Mouse (Mus musculus) limb, embryonic 12.5 days (tissue): ENCODE measurements around the gene Cmklr1. TPM values are rescaled to one million over a fixed set of nuclear protein-coding genes. Genes with fewer than 3 reads are reported as not detected.

Experiments
- ATAC-seq: fragments of 200-750 bp; cut with Nextera tagmentation; 2 replicates; pipeline ENCODE4 v1.8.0; 2017; ENCODE audit warnings: low read depth, moderate TSS enrichment; ENCODE audit not compliant: insufficient number of reproducible peaks, insufficient read depth, low FRiP score, low TSS enrichment
- H3K27ac ChIP-seq: fragments of 300-500 bp; sonication (generic); 2 replicates; pipeline ENCODE4 v1.5.1; 2016; ENCODE audit warnings: mild to moderate bottlenecking, moderate library complexity
- H3K27me3 ChIP-seq: fragments of 300-500 bp; sonication (generic); 2 replicates; pipeline ENCODE4 v1.6.1; 2016; ENCODE audit warnings: mild to moderate bottlenecking, moderate library complexity
- H3K36me3 ChIP-seq: fragments of 300-500 bp; sonication (generic); 2 replicates; pipeline ENCODE4 v1.6.1; 2016; ENCODE audit warnings: mild to moderate bottlenecking, moderate library complexity
- H3K4me1 ChIP-seq: fragments of 300-500 bp; sonication (generic); replicated peaks from 2 replicates; pipeline ENCODE4 v1.6.1; 2016
- H3K4me2 ChIP-seq: fragments of 300-500 bp; sonication (generic); 2 replicates; pipeline ENCODE4 v1.6.1; 2016; ENCODE audit warnings: mild to moderate bottlenecking, moderate library complexity
- H3K4me3 ChIP-seq: fragments of 300-500 bp; sonication (generic); replicated peaks from 2 replicates; pipeline ENCODE4 v1.5.1; 2016; ENCODE audit warnings: mild to moderate bottlenecking
- H3K9ac ChIP-seq: fragments of 300-500 bp; sonication (generic); replicated peaks from 2 replicates; pipeline ENCODE4 v1.6.1; 2016; ENCODE audit warnings: mild to moderate bottlenecking, moderate library complexity
- H3K9me3 ChIP-seq: fragments of 300-500 bp; sonication (generic); 2 replicates; pipeline ENCODE4 v1.6.1; 2016; ENCODE audit warnings: mild to moderate bottlenecking, moderate library complexity
- WGBS: fragments of 180-500 bp; shearing (Covaris S2); methylation state at CpG from one replicate; pipeline ENCODE4 v1.1.7; 2016; 5-methylcytosine and 5-hydroxymethylcytosine counted together
- polyA plus RNA-seq: library from polyadenylated mRNA; unstranded; fragments of >200 nt; fragmentation: Nextera tagmentation; extraction: Ambion mirVana; gene quantifications from 2 replicates; pipeline ENCODE4 v1.2.1, GENCODE M21; 2016

The Cmklr1 gene
- 3.2 and 4.4 TPM in 2 replicates for polyA plus RNA-seq

GRCm38 (mm10) chr5:113650035-113650865 is at the start of gene Cmklr1:
TSS of gene Cmklr1 (minus strand) at chr5:113650426.
- 0 out of 2 replicates have a peak, but pooled peaks have one; percentile 34 for ATAC-seq
- 4% methylated on average over 30 of the region's 30 CpGs for WGBS
- no peaks in the 10 kb centered on the region for H3K36me3 ChIP-seq
- peak within 1 kb of the TSS; percentile 35 for H3K4me3 ChIP-seq
- peaks cover 25% of the 10 kb centered on the region for H3K4me1 ChIP-seq
- H3K27me3 ChIP-seq, result peaks cover 14% of the 10 kb centered on the region; the same call in 1 of the 2 replicates
- peak within 1 kb of the TSS; percentile 63 for H3K4me2 ChIP-seq
- peak within 1 kb of the TSS; percentile 42 for H3K9ac ChIP-seq
- H3K9me3 ChIP-seq, result no peaks in the 10 kb centered on the region
- H3K27ac ChIP-seq, result peak within 1 kb of the TSS; percentile 50

GRCm38 (mm10) chr5:113694415-113694814 is 44.2 kb upstream of the Cmklr1 start:
- Histone ChIP-seq H3K36me3 (no peaks in the 10 kb centered on the region), H3K9ac (no peak overlapping the region), H3K4me1 (peaks cover 39% of the 10 kb centered on the region), H3K4me3 (0 out of 2 replicates have a peak overlapping the region, but pooled peaks have one; percentile 1), H3K9me3 (peaks cover 5% of the 10 kb centered on the region; the same call in 1 of the 2 replicates), H3K27ac (peak overlapping the region; percentile 98), H3K4me2 (peak overlapping the region; percentile 45), H3K27me3 (no peaks in the 10 kb centered on the region)
- 4% methylated on average over 5 of the region's 5 CpGs for WGBS
- ATAC-seq, result peak; percentile 86

DNA sequence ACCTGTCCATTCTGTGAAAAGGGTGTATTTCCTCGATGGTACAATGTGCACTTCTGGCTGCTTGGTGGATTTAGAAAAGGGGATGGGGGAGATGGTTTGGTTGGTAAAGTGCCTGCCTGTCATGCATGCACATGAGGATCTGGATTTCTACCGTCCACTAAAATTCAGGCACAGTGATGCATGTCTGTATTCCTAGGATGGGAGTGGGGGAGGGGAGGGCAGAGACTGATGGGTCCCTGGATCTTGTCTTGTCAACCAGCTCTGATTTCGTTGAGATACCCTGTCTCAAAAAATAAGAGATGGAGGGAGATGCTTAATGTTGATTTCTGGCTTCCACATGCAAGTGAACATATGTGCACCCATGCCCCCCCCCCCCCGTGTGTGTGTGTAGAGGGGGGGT is 43.8 kb upstream of the Cmklr1 start:
- no peak for ATAC-seq
- Histone ChIP-seq H3K27ac (peak overlapping the region; percentile 98), H3K9ac (no peak overlapping the region), H3K27me3 (no peaks in the 10 kb centered on the region), H3K9me3 (peaks cover 5% of the 10 kb centered on the region; the same call in 1 of the 2 replicates), H3K4me1 (peaks cover 41% of the 10 kb centered on the region), H3K36me3 (no peaks in the 10 kb centered on the region), H3K4me3 (no peak overlapping the region), H3K4me2 (peak overlapping the region; percentile 45)
- WGBS, result 38% methylated on average over 4 of the region's 4 CpGs

- no peak overlapping the region for H3K4me3 ChIP-seq
- WGBS, result 77% methylated on average over 8 of the region's 8 CpGs
- H3K4me2 ChIP-seq, result no peak overlapping the region
- H3K9ac ChIP-seq, result no peak overlapping the region
- H3K36me3 ChIP-seq, result no peaks in the 10 kb centered on the region
- peaks cover 5% of the 10 kb centered on the region; the same call in 1 of the 2 replicates for H3K9me3 ChIP-seq
- no peaks in the 10 kb centered on the region for H3K27me3 ChIP-seq
- no peak for ATAC-seq
- H3K4me1 ChIP-seq, result peaks cover 49% of the 10 kb centered on the region
- H3K27ac ChIP-seq, result 0 out of 2 replicates have a peak overlapping the region, but pooled peaks have one; percentile 98
Observed at GRCm38 (mm10) chr5:113693196-113693755, 43.0 kb upstream of the Cmklr1 start.

DNA sequence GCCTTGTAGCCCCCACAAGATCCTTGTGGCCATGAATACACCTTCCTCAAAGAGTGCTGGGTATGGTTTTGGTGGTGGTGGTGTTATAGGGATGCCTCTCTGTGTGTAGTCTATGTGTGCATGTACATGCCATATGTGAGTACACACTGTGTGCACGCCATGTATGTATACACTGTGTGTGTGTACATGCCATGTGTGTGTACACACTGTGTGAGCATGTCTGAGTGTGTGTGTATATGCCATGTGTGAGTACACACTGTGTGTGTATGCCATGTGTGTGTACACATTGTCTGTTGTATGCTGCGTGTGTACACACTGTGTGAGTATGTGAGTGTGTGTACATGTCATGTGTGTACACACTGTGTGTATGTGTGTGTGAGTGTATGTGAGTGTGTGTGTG is 40.6 kb upstream of the Cmklr1 start:
- H3K4me2 ChIP-seq, result no peak overlapping the region
- H3K4me3 ChIP-seq, result no peak overlapping the region
- H3K4me1 ChIP-seq, result peaks cover 34% of the 10 kb centered on the region
- H3K9me3 ChIP-seq, result peaks cover 5% of the 10 kb centered on the region; the same call in 1 of the 2 replicates
- WGBS, result 93% methylated on average over 2 of the region's 2 CpGs
- ATAC-seq, result no peak
- no peak overlapping the region for H3K9ac ChIP-seq
- H3K36me3 ChIP-seq, result no peaks in the 10 kb centered on the region
- no peak overlapping the region for H3K27ac ChIP-seq
- no peaks in the 10 kb centered on the region for H3K27me3 ChIP-seq

GRCm38 (mm10) chr5:113690069-113690548 is 39.9 kb upstream of the Cmklr1 start:
- Histone ChIP-seq H3K9ac (no peak overlapping the region), H3K4me2 (no peak overlapping the region), H3K27ac (no peak overlapping the region), H3K4me1 (peaks cover 34% of the 10 kb centered on the region), H3K27me3 (no peaks in the 10 kb centered on the region), H3K36me3 (no peaks in the 10 kb centered on the region), H3K4me3 (no peak overlapping the region), H3K9me3 (peaks cover 5% of the 10 kb centered on the region; the same call in 1 of the 2 replicates)
- ATAC-seq, result no peak
- 80% methylated on average over 15 of the region's 15 CpGs for WGBS

- Histone ChIP-seq H3K4me1 (peaks cover 18% of the 10 kb centered on the region), H3K9me3 (no peaks in the 10 kb centered on the region), H3K9ac (no peak overlapping the region), H3K4me3 (no peak overlapping the region), H3K4me2 (no peak overlapping the region), H3K36me3 (no peaks in the 10 kb centered on the region), H3K27ac (no peak overlapping the region), H3K27me3 (no peaks in the 10 kb centered on the region)
- 90% methylated on average over 5 of the region's 5 CpGs for WGBS
- no peak for ATAC-seq
Observed at GRCm38 (mm10) chr5:113687514-113687913, 37.3 kb upstream of the Cmklr1 start.

DNA sequence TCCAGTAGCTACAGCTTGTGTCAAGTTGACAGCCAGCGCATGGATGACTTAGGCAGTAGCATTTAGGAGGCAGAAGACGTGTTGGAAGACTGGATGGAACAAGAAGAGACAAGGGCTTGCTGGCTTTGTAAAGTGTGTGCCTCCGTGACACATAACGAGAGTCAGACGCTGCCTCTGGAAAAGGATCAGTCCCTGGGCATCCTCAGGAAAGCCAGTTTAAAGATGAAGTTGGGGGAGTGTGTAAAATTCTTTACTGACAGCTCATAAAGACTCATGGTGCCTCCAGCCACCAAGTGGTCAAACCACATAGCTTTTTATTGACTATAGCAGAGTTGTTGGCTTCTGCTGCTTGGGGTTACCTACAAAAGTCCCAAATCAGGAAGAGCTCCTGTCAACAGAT is 35.2 kb upstream of the Cmklr1 start:
- ATAC-seq, result no peak
- Histone ChIP-seq H3K4me3 (no peak overlapping the region), H3K27ac (no peak overlapping the region), H3K4me1 (peaks cover 23% of the 10 kb centered on the region), H3K9me3 (no peaks in the 10 kb centered on the region), H3K9ac (no peak overlapping the region), H3K27me3 (no peaks in the 10 kb centered on the region), H3K36me3 (no peaks in the 10 kb centered on the region), H3K4me2 (no peak overlapping the region)
- 35% methylated on average over 5 of the region's 5 CpGs for whole genome bisulfite sequencing

GRCm38 (mm10) chr5:113683246-113683645 is 33.0 kb upstream of the Cmklr1 start:
- H3K4me2 ChIP-seq, result no peak overlapping the region
- H3K9me3 ChIP-seq, result no peaks in the 10 kb centered on the region
- no peak for ATAC-seq
- H3K36me3 ChIP-seq, result no peaks in the 10 kb centered on the region
- H3K4me3 ChIP-seq, result no peak overlapping the region
- no peak overlapping the region for H3K9ac ChIP-seq
- no peak overlapping the region for H3K27ac ChIP-seq
- H3K4me1 ChIP-seq, result peaks cover 13% of the 10 kb centered on the region
- 77% methylated on average over 5 of the region's 5 CpGs for WGBS
- H3K27me3 ChIP-seq, result no peaks in the 10 kb centered on the region

- Histone ChIP-seq H3K9ac (no peak overlapping the region), H3K4me3 (no peak overlapping the region), H3K9me3 (no peaks in the 10 kb centered on the region), H3K27me3 (no peaks in the 10 kb centered on the region), H3K27ac (no peak overlapping the region), H3K4me1 (peaks cover 12% of the 10 kb centered on the region), H3K4me2 (no peak overlapping the region), H3K36me3 (no peaks in the 10 kb centered on the region)
- ATAC-seq, result no peak
- WGBS, result 86% methylated on average over 3 of the region's 3 CpGs
Observed at GRCm38 (mm10) chr5:113682472-113682871, 32.2 kb upstream of the Cmklr1 start.

- WGBS, result 65% methylated on average over 14 of the region's 14 CpGs
- Histone ChIP-seq H3K36me3 (no peaks in the 10 kb centered on the region), H3K4me3 (no peak overlapping the region), H3K4me2 (no peak overlapping the region), H3K9ac (no peak overlapping the region), H3K27me3 (no peaks in the 10 kb centered on the region), H3K9me3 (no peaks in the 10 kb centered on the region), H3K27ac (no peak overlapping the region), H3K4me1 (peaks cover 12% of the 10 kb centered on the region)
- ATAC-seq, result no peak
Observed at GRCm38 (mm10) chr5:113681219-113681618, 31.0 kb upstream of the Cmklr1 start.
